Mouse (Mus musculus): Measurements from ENCODE around the gene Spata13. TPM values are rescaled to one million over a fixed set of nuclear protein-coding genes. Genes with fewer than 3 reads are reported as not detected.
A peak's percentile ranks its signal among the peaks of the same experiment; 100 is the strongest.

Spata13 gene
- total RNA-seq, 2 experiments from 2014 or later, result 3.8 to 4.3 TPM

- intact Hi-C loops (cut with DNase I), result no loop called here
- no peak for TF ChIP-seq CTCF (IDR thresholded peaks at IDR 0.05)
- DNase-seq, result no peak
- H3K4me3 ChIP-seq, result no peak overlapping the region
- peak overlapping the region; percentile 28; the same call in 1 of the 2 replicates for H3K27ac ChIP-seq
Measured at GRCm38 (mm10) chr14:60643098-60643870, 9.5 kb downstream of the Spata13 start.

GRCm38 (mm10) chr14:60646373-60646772 lies 12.6 kb downstream of the Spata13 start:
- H3K27ac ChIP-seq, result no peak overlapping the region
- no peak for TF ChIP-seq CTCF (IDR thresholded peaks at IDR 0.05)
- intact Hi-C loops (cut with DNase I), result no loop called here
- H3K4me3 ChIP-seq, result no peak overlapping the region
- DNase-seq, result no peak

GRCm38 (mm10) chr14:60647885-60648284 lies 14.1 kb downstream of the Spata13 start:
- H3K27ac ChIP-seq, result no peak overlapping the region
- intact Hi-C loops (cut with DNase I), result no loop called here
- no peak overlapping the region for H3K4me3 ChIP-seq
- TF ChIP-seq CTCF (IDR thresholded peaks at IDR 0.05), result no peak
- DNase-seq, result no peak

- DNase-seq, result no peak
- intact Hi-C loops (cut with DNase I), result no loop called here
- no peak overlapping the region for H3K4me3 ChIP-seq
- no peak overlapping the region for H3K27ac ChIP-seq
- TF ChIP-seq CTCF (IDR thresholded peaks at IDR 0.05), result no peak
Measured at GRCm38 (mm10) chr14:60648956-60649355, 15.2 kb downstream of the Spata13 start.

- DNase-seq, result no peak
- intact Hi-C loops (cut with DNase I), result no loop called here
- no peak for TF ChIP-seq CTCF (IDR thresholded peaks at IDR 0.05)
- H3K27ac ChIP-seq, result no peak overlapping the region
- no peak overlapping the region for H3K4me3 ChIP-seq
Measured at GRCm38 (mm10) chr14:60653184-60653583, 19.4 kb downstream of the Spata13 start.

- Histone ChIP-seq H3K4me3 (no peak overlapping the region), H3K27ac (no peak overlapping the region)
- no peak for TF ChIP-seq CTCF (IDR thresholded peaks at IDR 0.05)
- intact Hi-C loops (cut with DNase I), result no loop called here
- no peak for DNase-seq
Measured at GRCm38 (mm10) chr14:60653977-60654376, 20.2 kb downstream of the Spata13 start.

- Histone ChIP-seq H3K27ac (no peak overlapping the region), H3K4me3 (no peak overlapping the region)
- TF ChIP-seq CTCF (IDR thresholded peaks at IDR 0.05), result no peak
- intact Hi-C loops (cut with DNase I), result no loop called here
- no peak for DNase-seq
Measured at GRCm38 (mm10) chr14:60654708-60655107, 20.9 kb downstream of the Spata13 start.

- Histone ChIP-seq H3K27ac (peak overlapping the region; percentile 40; the same call in 1 of the 2 replicates), H3K4me3 (peak overlapping the region; percentile 36)
- no peak for TF ChIP-seq CTCF (IDR thresholded peaks at IDR 0.05)
- DNase-seq, result peak; percentile 73
- intact Hi-C loops (cut with DNase I), result no loop called here
Measured at GRCm38 (mm10) chr14:60655941-60656700, 22.3 kb downstream of the Spata13 start.

GRCm38 (mm10) chr14:60656701-60657085 lies 22.9 kb downstream of the Spata13 start:
- H3K4me3 ChIP-seq, result no peak overlapping the region
- intact Hi-C loops (cut with DNase I), result no loop called here
- DNase-seq, result no peak
- no peak overlapping the region for H3K27ac ChIP-seq
- no peak for TF ChIP-seq CTCF (IDR thresholded peaks at IDR 0.05)

- Histone ChIP-seq H3K4me3 (no peak overlapping the region), H3K27ac (no peak overlapping the region)
- no peak for DNase-seq
- TF ChIP-seq CTCF (IDR thresholded peaks at IDR 0.05), result no peak
- intact Hi-C loops (cut with DNase I), result no loop called here
Measured at GRCm38 (mm10) chr14:60657891-60658290, 24.1 kb downstream of the Spata13 start.

- no peak for DNase-seq
- no peak overlapping the region for H3K27ac ChIP-seq
- no peak for TF ChIP-seq CTCF (IDR thresholded peaks at IDR 0.05)
- no peak overlapping the region for H3K4me3 ChIP-seq
- intact Hi-C loops (cut with DNase I), result no loop called here
Measured at GRCm38 (mm10) chr14:60659498-60659897, 25.7 kb downstream of the Spata13 start.

GRCm38 (mm10) chr14:60660591-60660990 lies 26.8 kb downstream of the Spata13 start:
- no peak for DNase-seq

GRCm38 (mm10) chr14:60661281-60661680 lies 27.5 kb downstream of the Spata13 start:
- no peak for DNase-seq
- Histone ChIP-seq H3K4me3 (no peak overlapping the region), H3K27ac (no peak overlapping the region)
- intact Hi-C loops (cut with DNase I), result no loop called here
- TF ChIP-seq CTCF (IDR thresholded peaks at IDR 0.05), result no peak

More at GRCm38 (mm10) chr14:60660591-60660990, 26.8 kb downstream of the Spata13 start:
- H3K4me3 ChIP-seq, result no peak overlapping the region
- H3K27ac ChIP-seq, result no peak overlapping the region
- intact Hi-C loops (cut with DNase I), result no loop called here
- TF ChIP-seq CTCF (IDR thresholded peaks at IDR 0.05), result no peak

Data from gastrocnemius, adult 2 months (tissue).